Mouse (Mus musculus): ENCODE results near the gene Acsl6.
A peak's percentile ranks its signal among the peaks of the same experiment; 100 is the strongest.
"Not testable (repeated sequence)": the region's sequence is repeated elsewhere in the genome, so short reads cannot be mapped to it uniquely, and the experiment has no call there.

The Acsl6 gene

GRCm38 (mm10) chr11:54396686-54397085, 93.1 kb downstream of the Acsl6 start:
- no peak for DNase-seq

GRCm38 (mm10) chr11:54398058-54398457, 94.5 kb downstream of the Acsl6 start:
- DNase-seq = no peak

- not testable (repeated sequence) for DNase-seq
These were observed 97.2 kb downstream of the Acsl6 start for GRCm38 (mm10) chr11:54400803-54401202.

- no peak for DNase-seq
These were observed 101.3 kb downstream of the Acsl6 start for GRCm38 (mm10) chr11:54404885-54405284.

DNA sequence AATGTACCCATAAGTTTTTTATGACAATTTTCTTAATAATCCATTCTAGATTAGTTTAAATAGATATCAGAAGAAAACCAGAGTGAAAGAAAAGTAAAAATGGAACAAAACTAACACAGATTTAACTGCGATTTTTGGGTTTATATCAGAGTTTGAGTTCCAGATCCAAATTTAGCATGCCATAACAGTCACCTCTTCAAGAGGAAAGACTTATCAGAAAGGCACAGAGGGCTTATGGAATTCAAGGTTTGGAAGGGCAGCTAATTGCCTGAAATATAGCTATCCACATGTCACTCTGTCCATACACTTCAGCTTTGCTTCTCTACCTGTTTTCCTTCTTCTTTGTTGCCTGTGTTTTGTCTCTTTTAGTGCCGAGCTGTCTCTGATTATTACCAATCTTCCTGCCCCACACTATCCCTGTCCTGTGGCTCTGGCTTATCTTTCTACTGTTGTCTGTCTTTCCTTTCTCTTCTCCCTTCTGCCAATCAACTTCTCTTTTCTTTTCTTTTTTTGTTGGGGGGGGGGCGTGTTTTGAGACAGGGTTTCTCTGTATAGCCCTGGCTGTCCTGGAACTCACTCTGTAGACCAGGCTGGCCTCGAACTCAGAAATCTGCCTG, 103.4 kb downstream of the Acsl6 start:
- DNase-seq = no peak

DNA sequence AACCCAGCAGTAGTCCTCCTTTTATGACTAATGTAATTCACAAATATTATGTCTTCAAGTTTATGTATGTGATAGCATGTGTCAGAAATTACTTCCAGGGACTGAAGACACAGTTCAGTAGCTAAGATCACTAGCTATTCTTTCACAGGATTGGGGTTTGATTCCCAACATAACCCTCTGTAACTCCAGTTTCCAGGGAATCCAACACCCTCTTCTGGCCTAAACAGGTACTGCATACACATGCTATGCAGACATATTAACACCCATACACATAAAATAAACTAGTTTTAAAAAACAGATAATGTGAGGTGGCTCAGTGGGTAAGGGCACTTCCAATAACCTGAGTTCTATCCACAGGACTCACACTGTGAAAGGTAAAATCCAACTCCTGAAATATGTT, 107.0 kb downstream of the Acsl6 start:
- no peak for DNase-seq

DNA sequence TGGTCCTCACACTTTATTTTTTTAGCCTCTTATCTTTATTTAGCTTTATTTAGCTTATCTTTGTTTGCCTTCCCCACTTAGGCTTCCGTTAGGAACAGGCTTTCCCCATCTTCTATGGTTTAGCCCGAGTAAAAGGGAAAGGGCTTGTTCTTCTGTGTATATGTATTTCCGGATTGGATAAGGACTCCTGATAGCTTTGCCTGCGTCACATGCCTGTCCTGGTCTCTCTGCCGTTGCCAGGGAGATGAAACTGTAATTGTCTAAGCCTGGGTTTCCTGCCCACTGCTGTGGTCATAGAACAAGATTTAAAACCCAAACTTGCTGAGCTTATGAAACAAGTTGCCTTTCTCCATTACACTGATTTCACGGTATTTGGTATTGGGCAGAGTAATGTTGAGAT, 109.4 kb downstream of the Acsl6 start:
- peak in 1 of 2 experiments; percentile 8 for DNase-seq

All from kidney, postnatal 4 days (tissue).